Mouse (Mus musculus): ENCODE results near the gene Sntg2.

GRCm38 (mm10) chr12:30204457-30204856 lies 168.7 kb downstream of the Sntg2 start:
- no peak for TF ChIP-seq CTCF (IDR thresholded peaks at IDR 0.05; ENCODE audit: extremely low read depth, insufficient read depth, low read length)
- TF ChIP-seq POLR2A (IDR thresholded peaks at IDR 0.05; ENCODE audit: extremely low read depth, insufficient read depth, low read length), result no peak

All from cortical plate, adult 2 months (tissue).